Mouse (Mus musculus): ENCODE results near the gene Slc4a2.

Gene Slc4a2

DNA sequence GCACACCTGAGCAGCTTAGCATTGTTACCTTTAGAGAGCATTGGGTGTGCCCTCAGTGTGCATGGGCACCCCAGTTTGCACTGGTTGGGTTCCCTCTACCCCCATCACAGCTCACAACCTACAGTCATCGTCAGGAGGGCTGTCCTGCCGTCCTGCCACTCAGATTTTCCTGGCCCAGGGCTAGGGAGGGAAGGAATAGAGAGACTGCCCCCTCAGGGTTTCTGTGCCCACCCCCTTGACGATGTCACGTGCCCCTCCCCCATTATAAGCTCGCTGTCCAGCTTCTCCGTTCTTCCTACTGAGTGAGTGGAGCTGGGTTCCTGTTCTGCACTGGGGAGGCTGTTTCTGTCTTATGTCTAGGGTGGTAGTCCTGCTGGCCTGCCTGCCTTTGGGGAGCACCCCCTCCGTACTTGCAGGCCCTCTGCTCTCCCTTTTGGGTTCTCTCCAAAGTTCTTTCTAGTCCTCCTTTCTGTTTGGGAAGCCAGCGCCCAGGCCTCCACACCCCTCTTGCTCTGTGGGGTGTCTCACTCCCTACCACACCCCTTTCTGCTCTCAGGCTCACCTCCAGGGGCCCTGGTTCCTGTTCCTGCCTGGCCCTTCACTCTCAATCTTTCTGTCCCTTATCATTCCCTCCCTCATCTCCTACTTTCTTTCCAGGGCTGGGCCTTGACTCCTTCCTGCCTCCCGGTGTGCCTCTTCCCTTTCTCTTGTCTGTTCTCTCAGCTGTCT, 3.1 kb downstream of the Slc4a2 start:
- no peak for DNase-seq (ENCODE audit: low read depth, low spot score)

DNA sequence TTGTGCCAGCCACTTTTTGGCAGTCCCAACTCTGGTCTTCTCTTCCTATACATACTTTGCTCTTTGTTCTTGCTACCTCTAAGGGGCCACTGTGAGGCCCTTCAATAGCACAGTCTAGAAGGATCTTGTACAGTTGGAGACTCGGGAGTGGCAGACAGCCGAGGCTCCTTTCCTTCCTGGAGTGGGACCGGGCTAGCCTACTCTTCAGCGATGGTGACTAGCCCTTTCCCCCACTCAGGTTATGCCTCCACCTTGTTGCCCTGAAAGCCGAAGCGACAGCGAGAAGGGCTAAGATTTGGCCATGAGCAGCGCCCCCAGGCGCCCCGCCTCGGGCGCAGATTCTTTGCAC, 3.6 kb downstream of the Slc4a2 start:
- no peak for DNase-seq (ENCODE audit: low read depth, low spot score)

DNA sequence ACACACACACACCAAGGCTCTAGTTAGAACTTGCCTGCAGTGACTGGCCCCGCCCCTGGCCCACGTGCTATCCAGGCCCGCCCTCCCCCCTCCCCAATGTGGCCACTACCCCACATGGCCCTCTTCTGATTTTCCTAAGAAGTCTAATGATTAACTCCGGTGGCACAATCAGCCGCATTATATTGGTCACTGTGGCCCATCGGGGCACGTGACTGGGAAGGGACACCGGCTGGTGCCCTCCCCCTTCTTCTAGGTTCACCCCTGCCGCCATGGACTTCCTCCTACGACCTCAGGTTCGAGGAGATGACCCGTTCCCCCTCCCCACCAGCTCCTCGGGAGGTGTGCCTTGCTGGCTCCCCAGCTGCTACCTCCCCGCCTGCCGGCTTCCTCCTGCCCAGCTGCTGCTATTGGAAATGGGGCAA, 4.4 kb downstream of the Slc4a2 start:
- DNase-seq (ENCODE audit: low read depth, low spot score): no peak

DNA sequence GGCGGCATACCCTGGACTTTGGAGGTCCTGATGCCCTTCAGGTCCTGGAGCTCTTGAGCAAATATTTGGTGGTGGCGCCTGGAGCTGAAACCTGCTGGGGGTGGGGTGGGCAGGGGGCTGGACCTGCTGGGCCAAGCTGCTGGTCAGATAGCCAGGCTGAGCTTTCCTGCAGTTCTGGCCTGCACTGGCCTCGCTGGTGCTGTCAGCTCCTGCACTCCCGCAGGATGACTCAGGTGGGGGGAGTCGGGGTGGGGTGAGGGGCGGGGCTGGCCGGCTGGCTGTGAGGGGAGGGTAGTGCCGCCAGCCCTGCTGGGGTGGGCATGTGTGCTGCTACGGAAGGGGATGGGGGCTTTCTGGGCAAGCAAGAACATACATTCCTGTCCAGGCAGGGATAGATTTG, 5.0 kb downstream of the Slc4a2 start:
- DNase-seq (ENCODE audit: low read depth, low spot score): no peak

DNA sequence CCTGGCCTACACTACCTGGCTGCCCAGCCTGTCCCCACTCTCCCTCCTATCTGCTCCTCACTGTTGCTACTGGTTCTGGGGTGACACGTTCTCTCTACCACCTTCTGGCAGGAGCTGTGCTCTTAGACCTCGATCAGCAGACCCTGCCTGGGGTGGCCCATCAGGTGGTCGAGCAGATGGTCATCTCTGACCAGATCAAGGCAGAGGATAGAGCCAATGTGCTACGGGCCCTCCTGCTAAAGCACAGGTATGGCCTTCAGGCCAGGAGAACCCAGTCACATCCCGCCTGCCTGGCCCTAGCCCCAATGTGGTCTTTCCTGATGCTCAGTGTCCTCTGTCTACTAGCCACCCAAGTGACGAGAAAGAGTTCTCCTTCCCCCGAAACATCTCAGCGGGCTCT, 10.4 kb downstream of the Slc4a2 start:
- DNase-seq (ENCODE audit: low read depth, low spot score): no peak

DNA sequence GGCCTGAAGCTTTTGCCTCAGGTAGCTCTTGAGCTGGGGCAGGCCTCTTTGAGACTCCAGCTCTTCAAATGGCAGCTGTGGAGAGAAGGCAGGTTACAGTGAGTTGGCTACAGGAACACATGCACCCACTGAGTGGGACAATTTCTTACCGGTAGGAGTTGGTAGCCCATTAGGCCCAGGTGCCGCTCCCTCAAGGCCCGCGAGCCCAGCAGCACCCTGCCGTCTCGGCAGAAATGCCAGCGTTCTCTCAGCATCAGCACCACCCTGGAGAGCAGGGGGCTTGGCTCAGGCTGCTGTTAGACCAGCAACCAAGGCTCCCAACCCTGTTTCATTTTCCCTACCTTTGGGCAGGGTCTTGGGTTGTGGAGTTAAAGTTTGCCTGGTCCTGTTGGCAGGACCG, 17.6 kb downstream of the Slc4a2 start:
- DNase-seq (ENCODE audit: low read depth, low spot score): no peak

DNA sequence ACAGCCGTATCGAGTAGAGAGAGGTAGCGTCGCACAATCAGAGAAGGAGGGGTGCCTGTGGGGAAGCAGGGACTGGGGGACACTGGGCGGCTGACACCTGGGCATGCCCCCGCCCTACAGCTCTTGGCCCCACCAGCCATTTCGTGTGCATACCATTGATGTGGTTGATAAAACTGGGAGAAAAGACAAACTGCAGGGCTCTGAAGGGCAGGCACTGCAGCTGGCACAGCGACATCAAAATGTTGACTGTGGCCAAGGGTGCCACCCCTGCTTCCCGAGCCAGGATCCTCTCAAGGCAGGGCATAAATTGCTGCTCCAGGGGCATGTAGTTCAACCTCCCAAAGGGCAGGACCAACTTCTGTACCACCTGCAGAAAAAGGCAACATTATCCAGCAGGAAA, 18.4 kb downstream of the Slc4a2 start:
- DNase-seq (ENCODE audit: low read depth, low spot score): no peak

DNA sequence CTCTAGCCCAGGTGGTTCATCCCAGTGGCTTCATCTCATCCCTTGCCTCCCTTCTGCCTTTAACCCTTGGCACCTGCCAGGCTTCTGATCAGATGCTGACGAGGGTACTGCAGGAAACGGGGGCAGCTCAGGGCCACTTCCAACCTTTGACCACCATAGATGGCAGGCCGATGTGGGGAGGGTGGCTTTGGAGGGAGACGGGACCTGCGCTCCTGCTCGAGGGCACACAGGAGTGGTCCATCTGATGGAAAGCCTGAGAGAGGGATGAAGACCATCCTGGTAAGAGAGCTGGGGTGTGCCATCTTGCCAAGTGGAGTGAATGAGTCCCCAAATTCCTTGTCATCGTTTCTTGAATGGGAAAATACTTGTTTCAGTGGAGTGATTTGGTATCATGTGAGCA, 19.6 kb downstream of the Slc4a2 start:
- DNase-seq (ENCODE audit: low read depth, low spot score): no peak

DNA sequence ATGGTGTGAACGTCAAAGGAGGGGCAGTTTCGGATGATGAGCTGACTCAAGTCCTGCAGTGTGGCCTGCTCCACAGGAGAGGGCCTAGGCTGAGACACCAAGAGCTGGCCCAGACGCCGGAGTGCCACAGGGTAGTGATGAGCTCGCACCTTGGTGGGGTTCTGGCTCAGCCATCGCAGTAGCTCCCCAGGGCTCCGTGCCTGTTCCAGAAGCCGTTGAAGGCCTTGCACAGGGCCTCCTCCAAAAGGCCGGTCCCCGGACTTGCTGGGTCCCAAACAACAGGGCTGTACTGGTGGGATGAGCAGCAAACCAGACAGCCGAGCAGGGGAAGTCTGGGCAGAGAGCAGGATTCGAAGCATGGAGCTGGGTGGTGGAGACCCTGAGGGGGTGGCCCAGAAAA, 20.3 kb downstream of the Slc4a2 start:
- DNase-seq (ENCODE audit: low read depth, low spot score): no peak

DNA sequence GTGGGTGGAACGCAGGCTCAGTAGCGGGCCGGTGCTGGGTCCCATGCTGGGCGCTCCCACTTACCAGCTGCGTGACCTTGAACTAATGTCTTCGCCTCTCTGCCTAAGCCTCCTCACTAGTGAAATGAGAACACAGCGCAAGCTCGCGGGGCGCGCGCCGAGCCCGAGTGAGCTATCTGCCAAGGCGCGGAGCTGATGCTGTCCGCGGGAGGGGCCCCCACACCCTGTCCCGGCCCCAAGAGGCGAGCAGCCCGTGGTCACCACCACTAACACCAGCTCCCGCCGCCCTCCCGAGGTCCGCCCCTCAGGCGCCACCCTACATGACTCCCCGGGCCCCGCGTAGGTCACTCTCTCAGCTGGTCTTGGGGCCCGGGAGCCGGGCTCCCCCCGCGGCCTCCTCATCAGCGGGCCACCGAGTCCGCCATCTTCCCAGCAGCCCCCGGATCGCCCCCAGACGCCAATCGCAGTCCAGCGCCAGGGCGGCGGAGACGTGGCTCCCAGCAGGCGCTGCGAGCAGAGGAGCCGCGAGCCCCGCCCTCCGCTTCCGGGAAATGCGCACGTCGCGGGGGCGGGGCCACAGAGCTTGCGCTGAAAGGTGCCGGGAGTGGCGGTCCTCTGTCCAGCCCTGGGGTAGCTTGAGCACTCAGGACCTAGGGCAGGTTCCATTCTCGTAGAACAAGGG, 21.2 kb downstream of the Slc4a2 start, which contains the start of gene Fastk:
Fastk (minus strand) TSS at position 542 of the 682 bp plus-strand sequence.
- peak; percentile 87 for DNase-seq (ENCODE audit: low read depth, low spot score)

DNA sequence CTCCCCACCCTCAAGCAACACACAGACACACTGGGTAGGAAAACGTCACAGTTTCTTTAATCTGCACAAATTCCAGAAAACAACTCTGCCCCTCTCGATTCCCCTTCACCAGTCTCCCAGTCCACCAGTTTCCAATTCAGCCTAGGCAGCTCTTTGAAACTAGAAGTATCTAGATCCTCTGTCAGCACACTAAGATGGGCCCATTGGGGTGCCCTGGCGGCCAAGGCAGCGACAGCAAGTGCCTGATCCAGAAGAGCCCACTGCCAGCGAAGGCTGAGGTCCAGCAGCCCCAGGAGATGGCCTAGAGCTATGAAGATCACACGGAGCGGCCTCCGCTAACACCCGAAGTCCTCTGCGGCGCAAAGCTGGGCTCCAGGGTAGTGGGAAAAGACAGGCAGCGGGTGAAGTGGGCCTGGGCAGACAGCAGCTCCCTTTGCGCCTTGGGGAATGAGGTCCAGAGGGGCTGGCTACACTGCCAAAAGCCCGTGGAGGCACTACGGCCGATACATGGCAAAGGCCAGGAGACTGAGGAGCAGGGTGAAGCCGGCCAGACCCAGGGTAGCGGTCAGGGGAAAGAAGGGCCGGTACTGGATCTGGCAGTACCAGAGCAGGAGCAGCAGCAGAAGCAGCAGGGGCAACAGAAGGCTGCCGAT, 21.9 kb downstream of the Slc4a2 start:
- DNase-seq (ENCODE audit: low read depth, low spot score): no peak

DNA sequence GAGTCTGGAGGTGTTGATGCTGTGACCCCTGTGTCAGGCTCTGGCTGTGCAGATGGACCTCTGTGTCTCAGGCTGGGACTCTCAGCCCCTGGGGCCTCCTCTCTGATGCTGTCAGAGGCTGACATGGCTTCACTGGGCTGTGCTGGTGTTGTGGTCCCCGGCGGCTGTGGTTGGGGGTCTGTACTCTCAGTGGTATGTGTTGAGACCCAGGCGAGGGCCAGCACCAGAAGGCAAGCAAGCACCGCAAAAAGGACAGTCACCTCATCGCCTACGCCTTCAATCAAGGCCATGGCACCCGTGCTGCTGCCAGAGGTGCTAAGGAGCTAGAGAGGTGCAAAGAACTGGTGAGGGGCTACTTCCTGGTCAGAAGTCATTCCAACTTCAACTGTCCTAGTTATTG, 23.0 kb downstream of the Slc4a2 start:
- DNase-seq (ENCODE audit: low read depth, low spot score): no peak

DNA sequence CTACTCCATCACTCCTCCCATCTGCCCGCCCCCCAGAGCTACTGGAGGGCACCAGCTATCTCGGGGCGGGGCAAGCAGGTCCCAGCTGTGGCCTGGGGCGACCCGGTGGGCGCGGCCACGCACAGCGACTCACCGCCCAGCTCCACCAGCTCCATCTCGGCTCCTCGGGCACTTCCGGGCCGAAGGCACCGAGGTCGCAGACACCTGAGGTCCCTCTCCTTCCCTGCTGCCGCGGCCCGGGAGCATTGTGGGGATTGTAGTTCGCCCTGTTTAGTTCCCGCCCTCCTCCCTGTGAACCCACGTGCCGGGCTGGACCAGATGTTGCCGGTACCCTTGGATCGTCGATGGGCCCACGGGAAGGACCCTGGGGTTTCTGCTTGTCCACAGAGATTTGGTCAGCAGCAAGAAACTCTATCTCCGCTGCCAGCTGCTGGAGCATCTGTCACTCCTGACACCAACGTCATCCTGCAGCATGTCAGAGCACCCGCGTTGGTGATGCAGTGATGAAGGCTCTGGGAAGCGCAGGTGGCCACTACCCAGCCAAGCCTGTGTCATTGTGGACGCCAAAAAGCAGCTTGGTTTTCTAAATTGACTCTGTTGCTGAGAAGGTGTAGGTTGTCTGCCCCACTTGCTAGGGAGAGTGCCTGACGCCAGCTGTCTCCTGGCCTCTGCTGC, 24.1 kb downstream of the Slc4a2 start, which contains the start of gene Tmub1:
Tmub1 (minus strand) TSS at position 231 of the 675 bp plus-strand sequence.
- DNase-seq (ENCODE audit: low read depth, low spot score): peak; percentile 51

DNA sequence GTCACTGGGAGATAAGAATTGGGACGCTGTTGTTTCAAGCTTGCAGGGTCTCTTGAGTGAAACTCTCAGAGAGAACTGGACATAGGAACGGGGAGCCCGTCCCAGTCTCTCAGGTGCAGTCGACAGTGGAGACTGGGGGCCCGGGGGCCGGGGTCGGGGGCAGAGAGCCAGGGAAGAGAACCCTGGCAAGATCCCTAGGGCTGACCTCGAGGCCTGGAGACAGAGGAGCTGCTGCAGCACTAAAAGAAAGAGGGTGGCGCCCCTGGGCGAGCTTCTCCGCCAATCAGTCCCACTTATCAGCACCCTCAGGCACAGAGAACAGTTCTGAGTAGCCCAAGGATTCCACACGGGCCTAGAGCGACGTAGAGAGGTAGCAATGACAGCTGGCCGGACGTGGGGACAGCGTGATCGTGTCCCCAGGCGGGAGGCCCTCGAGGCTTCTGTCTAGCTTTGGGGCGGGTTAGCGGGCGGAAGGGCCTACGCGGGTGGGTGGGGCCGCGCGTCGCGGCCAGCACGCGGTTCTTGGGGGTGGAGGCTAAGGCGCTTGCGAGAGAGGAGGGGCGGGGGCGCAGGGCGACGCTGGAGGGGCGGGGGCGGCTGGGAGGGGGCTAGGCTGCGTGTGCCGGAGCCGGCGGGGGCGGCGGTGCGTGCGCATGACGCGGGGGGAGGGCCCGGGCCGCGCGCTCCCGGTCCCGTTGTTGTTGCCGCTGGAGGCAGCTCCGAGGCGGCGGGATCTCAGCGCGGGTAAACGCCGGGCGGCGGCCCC, 27.8 kb downstream of the Slc4a2 start:
- DNase-seq (ENCODE audit: low read depth, low spot score): peak; percentile 58

DNA sequence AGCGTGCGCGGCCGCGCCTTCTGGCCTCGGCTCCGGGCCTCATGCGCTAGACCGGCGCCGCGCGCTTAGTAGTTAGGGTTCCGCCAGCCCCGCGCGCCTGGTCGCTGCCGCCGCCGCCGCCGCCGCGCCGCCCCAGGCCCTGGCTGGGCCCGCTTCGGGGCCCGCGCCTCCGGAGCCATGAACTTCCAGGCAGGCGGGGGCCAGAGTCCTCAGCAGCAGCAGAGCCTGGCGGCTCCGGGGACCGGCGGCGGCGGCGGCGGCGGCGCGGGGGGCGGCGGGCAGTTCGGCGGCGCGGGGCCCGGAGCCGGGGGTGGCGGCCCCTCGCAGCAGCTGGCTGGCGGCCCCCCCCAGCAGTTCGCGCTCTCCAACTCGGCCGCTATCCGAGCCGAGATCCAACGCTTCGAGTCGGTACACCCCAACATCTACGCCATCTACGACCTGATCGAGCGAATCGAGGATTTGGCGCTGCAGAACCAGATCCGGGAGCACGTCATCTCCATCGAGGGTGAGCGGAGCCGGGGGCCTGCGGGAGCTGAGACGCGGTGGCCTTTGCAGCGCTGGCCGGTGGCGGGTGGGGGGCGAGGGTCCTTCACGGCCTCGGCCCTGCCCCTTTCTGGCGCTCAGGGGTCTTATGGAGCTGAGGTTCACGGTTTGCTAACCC, 28.5 kb downstream of the Slc4a2 start, which contains the start of gene Agap3:
Agap3 (plus strand) TSS at position 148 of the 661 bp plus-strand sequence.
- peak; percentile 58 for DNase-seq (ENCODE audit: low read depth, low spot score)

DNA sequence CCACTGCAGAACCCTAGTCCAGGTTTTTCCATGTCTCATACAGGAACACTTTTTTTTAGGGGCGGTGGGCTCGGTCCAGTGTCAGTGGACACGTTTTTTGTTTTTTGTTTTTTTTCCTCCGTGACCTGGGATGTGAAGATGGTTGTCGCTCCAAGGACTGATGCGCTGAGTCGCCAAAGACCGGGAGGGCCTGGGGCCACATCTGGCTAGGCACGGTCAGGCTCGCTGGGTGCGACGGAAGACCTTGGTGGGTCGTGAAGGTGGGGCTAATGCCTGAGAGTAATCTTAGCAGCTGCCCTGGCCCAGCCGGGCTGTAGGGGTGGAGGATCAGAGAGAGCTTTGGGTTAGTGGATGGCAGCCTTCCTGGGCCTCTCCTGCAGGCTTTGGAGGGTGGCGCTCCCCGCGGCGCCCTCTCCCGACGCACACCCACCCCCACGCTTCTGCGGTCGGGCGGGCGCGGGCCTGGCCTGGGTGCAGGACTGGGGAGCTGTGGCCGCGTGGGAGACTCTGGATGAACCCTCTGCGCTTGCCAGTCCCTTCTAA, 29.1 kb downstream of the Slc4a2 start:
- no peak for DNase-seq (ENCODE audit: low read depth, low spot score)

DNA sequence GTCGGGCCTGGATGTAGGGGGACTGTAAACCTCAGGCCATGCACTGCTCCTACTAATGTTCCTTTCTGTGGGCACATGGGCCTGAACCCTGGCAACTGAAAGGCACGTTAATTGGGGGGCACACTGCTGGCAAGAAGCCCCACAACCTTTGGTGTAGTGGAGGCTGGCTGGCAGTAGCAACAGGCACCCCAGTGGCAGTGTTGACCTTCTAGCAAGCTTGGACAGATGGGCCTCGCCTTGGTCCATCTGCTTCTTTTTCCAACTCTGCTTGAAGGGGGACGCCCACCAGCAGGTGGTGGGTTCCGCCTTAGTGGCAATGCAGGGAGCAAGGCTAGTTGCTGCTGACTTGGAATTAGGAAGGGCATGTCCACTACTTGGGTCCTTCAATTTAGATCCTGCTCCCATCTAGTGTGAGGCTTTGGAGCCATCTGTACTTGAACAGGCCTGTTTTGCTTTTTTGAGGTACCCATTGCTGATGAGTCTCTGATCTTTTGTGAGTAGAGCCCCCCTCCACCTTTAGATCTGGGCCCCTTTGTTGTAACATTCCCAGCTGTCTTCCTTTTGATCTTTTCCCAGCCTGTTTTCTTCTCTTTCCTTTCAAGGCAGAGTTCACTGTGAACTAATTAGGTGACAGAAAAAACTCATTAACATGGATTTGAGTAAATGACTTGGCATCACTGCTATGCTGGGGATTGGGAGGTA, 29.8 kb downstream of the Slc4a2 start:
- DNase-seq (ENCODE audit: low read depth, low spot score): no peak

DNA sequence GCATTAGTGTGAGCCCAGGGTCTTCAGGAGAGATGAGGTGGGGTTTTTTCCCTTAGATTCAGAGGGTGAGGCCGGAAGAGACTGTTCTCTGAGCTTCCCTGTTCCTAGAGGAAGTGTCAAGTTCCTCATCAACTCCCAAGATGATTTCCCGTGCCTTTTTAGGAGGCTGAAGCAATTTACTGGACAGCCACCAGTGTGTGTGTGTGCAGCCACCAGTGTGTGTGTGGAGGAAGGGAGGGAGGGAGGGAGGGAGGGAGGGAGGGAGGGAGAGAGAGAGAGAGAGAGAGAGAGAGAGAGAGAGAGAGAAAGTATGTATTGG, 30.3 kb downstream of the Slc4a2 start:
- DNase-seq (ENCODE audit: low read depth, low spot score): no peak

DNA sequence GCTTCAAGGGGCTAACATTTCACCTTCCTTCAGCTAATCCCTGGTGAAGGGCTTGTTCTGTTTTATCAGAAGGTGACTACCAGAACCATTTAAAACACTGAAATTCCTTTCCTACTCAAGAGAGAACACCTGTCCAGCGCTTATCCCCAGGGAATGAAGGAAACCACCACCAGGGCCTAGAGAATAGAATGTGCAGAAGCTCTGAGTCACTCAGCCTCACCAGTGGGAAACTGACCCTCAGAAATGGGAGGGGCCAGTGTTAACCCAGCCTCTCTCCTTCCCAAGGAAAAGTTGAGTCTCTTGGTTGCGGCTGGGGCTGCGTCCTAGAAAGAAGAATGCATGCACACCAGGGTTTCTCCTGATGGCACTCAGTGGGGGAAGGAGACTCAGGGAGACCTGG, 31.4 kb downstream of the Slc4a2 start:
- DNase-seq (ENCODE audit: low read depth, low spot score): no peak

DNA sequence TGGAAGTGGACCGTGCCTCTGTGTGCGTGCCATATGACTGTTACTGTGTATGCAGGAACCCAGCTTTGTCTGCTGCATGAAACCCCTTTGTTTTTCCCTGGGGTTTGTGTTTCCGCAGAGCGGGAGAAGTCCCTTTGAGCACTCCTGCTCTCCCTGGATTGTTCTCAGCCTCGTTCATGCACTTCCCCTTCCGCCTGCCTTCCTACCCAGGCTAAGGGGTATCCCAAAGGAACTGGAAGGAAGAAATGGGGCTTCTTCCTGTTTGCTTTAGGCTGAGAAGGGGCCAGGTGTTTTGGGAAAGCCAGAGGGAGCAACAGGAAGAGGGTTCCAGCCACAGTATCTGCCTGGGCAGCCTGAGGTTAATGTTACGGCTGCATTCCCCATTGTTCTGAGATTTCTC, 32.0 kb downstream of the Slc4a2 start:
- no peak for DNase-seq (ENCODE audit: low read depth, low spot score)
